Mouse (Mus musculus) hindbrain, embryonic 14.5 days (tissue): ENCODE data around the gene Dcaf8. TPM values are rescaled to one million over a fixed set of nuclear protein-coding genes. Genes with fewer than 3 reads are reported as not detected.
A peak's percentile ranks its signal among the peaks of the same experiment; 100 is the strongest.

Experiments
- ATAC-seq: fragments of 200-750 bp; cut with Nextera tagmentation; 2 replicates; pipeline ENCODE4 v1.8.0; 2017; ENCODE audit warnings: moderate number of reproducible peaks, mild to moderate bottlenecking, moderate TSS enrichment, moderate library complexity; ENCODE audit not compliant: low FRiP score
- DNase-seq: peaks from one replicate; pipeline ENCODE4 v3.0.0-alpha.2; 2015; ENCODE audit warnings: low spot score
- H3K27ac ChIP-seq: fragments of 300-500 bp; sonication (generic); 2 replicates; pipeline ENCODE4 v1.5.1; 2014; ENCODE audit warnings: mild to moderate bottlenecking, moderate library complexity
- H3K27me3 ChIP-seq: fragments of 300-500 bp; sonication (generic); 2 replicates; pipeline ENCODE4 v1.6.1; 2014; ENCODE audit warnings: mild to moderate bottlenecking, low read length, mixed read lengths; ENCODE audit not compliant: control insufficient read depth, insufficient read depth
- H3K36me3 ChIP-seq: fragments of 300-500 bp; sonication (generic); replicated peaks from 2 replicates; pipeline ENCODE4 v1.6.1; 2014; ENCODE audit not compliant: control insufficient read depth, insufficient read depth
- H3K4me1 ChIP-seq: fragments of 300-500 bp; sonication (generic); replicated peaks from 2 replicates; pipeline ENCODE4 v1.6.1; 2014; ENCODE audit warnings: antibody characterized with exemption, low read length, mixed read lengths; ENCODE audit not compliant: control insufficient read depth, insufficient read depth
- H3K4me2 ChIP-seq: fragments of 300-500 bp; sonication (generic); replicated peaks from 2 replicates; pipeline ENCODE4 v1.6.1; 2014; ENCODE audit warnings: mild to moderate bottlenecking, moderate library complexity
- H3K4me3 ChIP-seq: fragments of 300-500 bp; sonication (generic); replicated peaks from 2 replicates; pipeline ENCODE4 v1.5.1; 2014; ENCODE audit warnings: mild to moderate bottlenecking, low read length
- H3K9ac ChIP-seq: fragments of 300-500 bp; sonication (generic); 2 replicates; pipeline ENCODE4 v1.6.1; 2014
- H3K9me3 ChIP-seq: fragments of 300-500 bp; sonication (generic); 2 replicates; pipeline ENCODE4 v1.6.1; 2016; ENCODE audit warnings: low read length; ENCODE audit not compliant: control insufficient read depth
- WGBS: fragments of 180-500 bp; shearing (Covaris S2); extraction: QIAGEN DNeasy Blood & Tissue Kit; methylation state at CpG from one replicate; pipeline ENCODE4 v1.1.7; 2014; 5-methylcytosine and 5-hydroxymethylcytosine counted together
- polyA plus RNA-seq: library from polyadenylated mRNA; unstranded; fragments of >200 nt; fragmentation: Nextera tagmentation; extraction: Ambion mirVana; gene quantifications from 2 replicates; pipeline ENCODE4 v1.2.1, GENCODE M21; 2014

Dcaf8 gene
- polyA plus RNA-seq, result 70.1 and 71.7 TPM in 2 replicates

DNA sequence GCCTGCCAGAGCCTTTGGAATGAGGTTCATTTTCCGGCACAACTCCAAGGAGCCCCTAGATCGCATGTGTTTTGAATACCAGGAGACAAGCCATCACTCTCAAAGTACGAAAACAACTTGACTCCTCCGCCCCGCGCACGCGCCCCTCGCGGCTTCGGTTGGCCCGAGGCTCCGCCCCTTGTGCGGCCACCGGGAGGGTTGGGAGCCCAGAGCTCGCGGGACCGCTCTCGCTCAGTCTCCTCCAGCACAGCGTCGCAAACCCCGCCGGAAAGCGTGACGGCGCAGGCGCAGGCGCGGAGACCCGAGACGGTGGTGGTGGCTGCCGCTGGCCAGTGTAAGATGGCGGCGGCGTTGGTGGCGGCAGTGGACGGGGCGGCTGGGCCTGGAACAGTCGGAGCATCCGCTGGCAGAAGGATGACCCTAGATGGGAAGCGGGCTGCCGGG lies at the start of gene Dcaf8:
Dcaf8 (plus strand) TSS at position 250 of the 444 bp plus-strand sequence.
- peak within 1 kb of the TSS; percentile 92 for H3K27ac ChIP-seq
- peak within 1 kb of the TSS; percentile 97 for H3K9ac ChIP-seq
- under 1% methylated on average over 42 of the region's 42 CpGs for WGBS
- H3K36me3 ChIP-seq, result peaks cover 25% of the 10 kb centered on the region
- peak within 1 kb of the TSS; percentile 71 for H3K4me2 ChIP-seq
- H3K27me3 ChIP-seq, result no peaks in the 10 kb centered on the region
- no peaks in the 10 kb centered on the region for H3K9me3 ChIP-seq
- DNase-seq (peak; percentile 94), ATAC-seq (peak; percentile 99)
- H3K4me1 ChIP-seq, result peaks cover 11% of the 10 kb centered on the region
- H3K4me3 ChIP-seq, result peak within 1 kb of the TSS; percentile 91

DNA sequence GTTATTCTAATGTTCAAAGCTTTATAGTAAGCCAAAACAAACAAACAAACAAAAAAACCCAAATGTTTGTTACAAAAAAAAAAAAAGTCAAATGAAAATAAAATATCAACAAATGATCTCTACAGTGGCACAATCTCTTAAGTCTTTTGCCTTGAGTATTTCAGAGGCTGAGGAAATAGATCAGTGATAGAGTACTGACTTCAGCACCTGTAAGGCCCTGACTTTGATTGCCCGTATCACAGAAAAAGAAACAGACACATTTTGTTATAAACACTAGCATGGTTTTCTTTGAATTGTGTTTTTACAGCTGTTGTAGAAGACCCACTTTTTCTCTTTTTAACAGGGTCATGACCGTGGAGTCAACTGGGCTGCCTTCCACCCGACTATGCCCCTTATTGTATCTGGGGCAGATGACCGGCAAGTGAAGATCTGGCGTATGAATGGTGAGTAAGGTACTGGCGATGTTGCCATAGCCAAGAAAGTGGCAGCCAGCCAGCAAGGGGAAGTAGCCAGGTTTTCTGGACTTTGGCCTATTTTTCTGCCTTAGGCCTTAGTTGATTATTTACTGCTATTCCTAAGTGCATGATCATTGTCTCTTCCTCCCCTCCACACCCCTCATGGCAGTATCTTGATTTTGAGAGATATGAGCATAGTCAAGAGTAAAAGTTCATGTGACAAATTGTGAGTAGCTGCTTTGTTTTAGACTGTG lies 48.4 kb upstream of the Dcaf8 start:
- Histone ChIP-seq H3K27ac (no peak overlapping the region), H3K4me2 (no peak overlapping the region), H3K9ac (no peak overlapping the region), H3K4me3 (no peak overlapping the region), H3K9me3 (no peaks in the 10 kb centered on the region), H3K36me3 (peaks cover 87% of the 10 kb centered on the region), H3K4me1 (no peaks in the 10 kb centered on the region), H3K27me3 (no peaks in the 10 kb centered on the region)
- DNase-seq (no peak), ATAC-seq (no peak)
- WGBS, result 80% methylated on average over 6 of the region's 6 CpGs

DNA sequence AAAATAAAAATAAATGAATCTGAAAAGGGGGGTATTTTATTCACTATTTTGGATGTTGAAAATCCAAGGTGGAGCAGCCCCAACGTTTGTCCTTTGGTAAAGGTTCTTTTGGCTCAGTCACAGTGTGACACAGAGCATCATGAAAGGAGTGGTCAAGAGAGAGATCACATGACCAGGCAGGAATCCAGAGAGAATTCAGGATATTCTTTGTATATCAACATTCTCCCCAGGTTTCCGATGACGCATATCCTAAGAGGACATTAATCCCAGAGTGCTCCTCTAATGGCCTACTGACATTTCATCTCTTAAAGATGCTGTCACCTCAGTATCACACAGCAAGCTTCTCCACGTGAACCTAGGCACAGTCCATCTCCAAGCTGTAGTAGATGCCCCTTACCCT lies 44.3 kb upstream of the Dcaf8 start:
- WGBS, result 89% methylated on average over 4 of the region's 4 CpGs

DNA sequence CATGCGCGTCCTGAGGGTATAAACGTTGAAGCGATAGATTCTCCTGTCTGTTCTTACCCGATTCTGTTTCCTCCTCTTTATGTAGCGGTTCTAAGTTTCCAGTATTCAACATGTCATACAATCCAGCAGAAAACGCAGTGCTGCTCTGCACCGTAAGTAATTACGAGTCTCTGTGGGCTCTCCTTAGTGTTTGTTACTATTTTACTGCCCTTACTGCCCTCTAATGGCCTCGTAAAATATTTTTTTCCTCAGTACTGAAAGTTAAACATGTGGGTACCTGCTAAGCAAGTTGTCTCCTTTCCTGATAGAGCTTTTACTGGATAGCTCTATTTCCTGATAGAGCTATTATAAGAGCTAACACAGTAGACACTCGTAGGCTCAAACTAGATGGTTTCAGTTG lies 42.8 kb upstream of the Dcaf8 start:
- Histone ChIP-seq H3K4me2 (no peak overlapping the region), H3K4me3 (no peak overlapping the region), H3K27me3 (no peaks in the 10 kb centered on the region), H3K27ac (no peak overlapping the region), H3K36me3 (peaks cover 97% of the 10 kb centered on the region), H3K9me3 (no peaks in the 10 kb centered on the region), H3K9ac (no peak overlapping the region), H3K4me1 (no peaks in the 10 kb centered on the region; the same call in 1 of the 2 replicates)
- 81% methylated on average over 11 of the region's 11 CpGs for WGBS
- ATAC-seq, result no peak
- no peak for DNase-seq

More for the DNA sequence above, 44.3 kb upstream of the Dcaf8 start:
- H3K9ac ChIP-seq, result no peak overlapping the region
- H3K9me3 ChIP-seq, result no peaks in the 10 kb centered on the region
- no peak overlapping the region for H3K27ac ChIP-seq
- H3K4me3 ChIP-seq, result no peak overlapping the region
- H3K36me3 ChIP-seq, result peaks cover 95% of the 10 kb centered on the region
- no peaks in the 10 kb centered on the region; the same call in 1 of the 2 replicates for H3K4me1 ChIP-seq
- DNase-seq (no peak), ATAC-seq (no peak)
- no peak overlapping the region for H3K4me2 ChIP-seq
- H3K27me3 ChIP-seq, result no peaks in the 10 kb centered on the region

DNA sequence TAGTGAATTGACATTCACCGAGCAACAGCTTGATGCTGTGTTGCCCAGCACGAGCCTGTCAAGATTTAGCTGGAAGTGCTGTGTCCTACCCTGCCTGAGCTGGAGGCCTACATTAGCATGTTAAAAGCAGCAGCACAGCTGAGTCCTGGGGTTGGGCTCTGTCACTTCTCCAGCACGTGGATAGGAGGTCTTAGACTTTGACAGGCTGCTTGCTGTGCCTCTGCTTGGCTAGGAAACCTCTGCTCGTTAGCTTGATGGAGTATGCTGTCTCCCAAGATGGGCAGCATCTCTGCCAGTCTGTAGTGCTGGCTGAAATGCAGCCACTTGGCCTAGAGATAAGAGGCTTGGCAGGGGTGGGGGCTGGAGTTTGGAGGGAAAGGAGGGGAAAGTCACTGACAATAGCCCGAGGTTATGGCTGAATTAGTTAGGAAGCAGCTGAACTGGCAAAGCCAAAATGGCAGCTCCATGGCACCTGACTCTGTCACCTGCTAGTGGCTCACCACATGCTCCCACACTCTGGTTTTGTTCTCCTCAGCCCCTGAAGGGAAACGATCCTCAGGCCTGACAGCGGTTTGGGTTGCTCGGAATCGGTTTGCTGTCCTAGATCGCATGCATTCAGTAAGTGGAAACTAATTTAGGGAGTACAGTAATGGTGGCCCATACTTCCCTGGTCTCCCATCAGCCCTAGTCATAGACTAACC lies 40.0 kb upstream of the Dcaf8 start:
- DNase-seq, result no peak
- peak; percentile 85 for ATAC-seq

DNA sequence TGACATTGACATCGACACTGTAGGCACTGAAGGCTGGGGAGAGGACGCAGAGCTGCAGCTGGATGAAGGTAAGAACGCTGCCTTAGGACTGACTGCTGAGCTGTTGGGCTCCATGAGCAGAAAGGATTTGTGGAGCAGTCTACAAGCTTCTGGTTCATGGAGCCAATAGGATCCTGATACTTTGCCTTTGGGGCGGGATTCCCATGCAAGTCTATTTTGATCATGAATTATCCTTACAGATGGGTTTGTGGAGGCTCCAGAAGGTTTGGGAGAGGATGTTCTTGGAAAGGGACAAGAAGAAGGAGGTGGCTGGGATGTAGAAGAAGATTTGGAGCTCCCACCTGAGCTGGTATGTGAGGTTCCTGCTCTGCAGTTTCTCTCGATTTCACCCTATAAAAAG lies 30.9 kb upstream of the Dcaf8 start:
- no peaks in the 10 kb centered on the region for H3K9me3 ChIP-seq

More for the DNA sequence above, 40.0 kb upstream of the Dcaf8 start:
- no peak overlapping the region for H3K4me3 ChIP-seq
- 56% methylated on average over 10 of the region's 10 CpGs for WGBS
- no peak overlapping the region for H3K27ac ChIP-seq
- peaks cover 98% of the 10 kb centered on the region for H3K36me3 ChIP-seq
- no peaks in the 10 kb centered on the region for H3K27me3 ChIP-seq
- no peaks in the 10 kb centered on the region for H3K9me3 ChIP-seq
- no peak overlapping the region for H3K4me2 ChIP-seq
- H3K9ac ChIP-seq, result no peak overlapping the region
- no peaks in the 10 kb centered on the region; the same call in 1 of the 2 replicates for H3K4me1 ChIP-seq

DNA sequence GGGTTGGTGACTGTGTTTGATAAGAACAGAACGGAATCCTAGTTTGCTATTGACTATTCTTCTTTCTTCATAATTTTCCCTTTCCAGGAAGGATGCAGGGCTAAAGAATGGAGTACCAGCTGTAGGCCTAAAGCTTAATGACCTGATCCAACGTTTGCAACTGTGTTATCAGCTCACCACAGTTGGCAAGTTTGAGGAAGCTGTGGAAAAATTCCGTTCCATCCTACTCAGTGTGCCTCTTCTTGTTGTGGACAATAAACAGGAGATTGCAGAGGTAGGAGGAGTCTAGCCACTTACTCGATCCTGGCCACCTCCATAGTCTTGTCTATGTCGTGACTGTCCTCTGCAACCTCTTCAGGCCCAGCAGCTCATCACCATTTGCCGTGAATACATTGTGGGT lies 28.8 kb upstream of the Dcaf8 start:
- no peaks in the 10 kb centered on the region for H3K27me3 ChIP-seq
- H3K9ac ChIP-seq, result no peak overlapping the region
- H3K4me1 ChIP-seq, result no peaks in the 10 kb centered on the region
- ATAC-seq, result no peak
- H3K9me3 ChIP-seq, result no peaks in the 10 kb centered on the region
- peaks cover 94% of the 10 kb centered on the region for H3K36me3 ChIP-seq
- DNase-seq, result no peak
- H3K4me2 ChIP-seq, result no peak overlapping the region
- H3K4me3 ChIP-seq, result no peak overlapping the region
- 93% methylated on average over 6 of the region's 6 CpGs for WGBS
- no peak overlapping the region for H3K27ac ChIP-seq

More for the DNA sequence above, 30.9 kb upstream of the Dcaf8 start:
- no peaks in the 10 kb centered on the region for H3K27me3 ChIP-seq
- H3K4me3 ChIP-seq, result no peak overlapping the region
- DNase-seq, result no peak
- no peaks in the 10 kb centered on the region for H3K4me1 ChIP-seq
- no peak overlapping the region for H3K27ac ChIP-seq
- H3K36me3 ChIP-seq, result peaks cover 99% of the 10 kb centered on the region
- no peak for ATAC-seq
- WGBS, result 91% methylated on average over 5 of the region's 5 CpGs
- H3K9ac ChIP-seq, result no peak overlapping the region
- H3K4me2 ChIP-seq, result no peak overlapping the region

DNA sequence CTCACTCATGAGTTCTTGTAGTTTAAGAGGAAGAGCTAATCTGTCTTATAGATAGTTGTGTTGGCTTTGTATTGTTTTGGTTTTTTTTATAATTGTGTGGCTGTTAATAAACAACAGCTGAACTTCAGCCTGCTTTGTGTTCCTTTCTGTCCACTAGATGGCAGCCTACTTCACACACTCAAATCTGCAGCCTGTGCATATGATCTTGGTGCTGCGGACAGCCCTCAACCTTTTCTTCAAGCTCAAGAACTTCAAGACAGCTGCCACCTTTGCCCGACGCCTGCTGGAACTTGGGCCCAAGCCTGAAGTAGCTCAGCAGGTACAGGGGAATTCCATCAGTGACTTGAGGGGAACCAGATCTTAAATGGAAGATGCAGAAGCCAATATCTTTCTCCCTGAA lies 28.2 kb upstream of the Dcaf8 start:
- DNase-seq (peak; percentile 77), ATAC-seq (peak; percentile 49; the same call in 1 of the 2 replicates)
- 55% methylated on average over 3 of the region's 3 CpGs for WGBS

DNA sequence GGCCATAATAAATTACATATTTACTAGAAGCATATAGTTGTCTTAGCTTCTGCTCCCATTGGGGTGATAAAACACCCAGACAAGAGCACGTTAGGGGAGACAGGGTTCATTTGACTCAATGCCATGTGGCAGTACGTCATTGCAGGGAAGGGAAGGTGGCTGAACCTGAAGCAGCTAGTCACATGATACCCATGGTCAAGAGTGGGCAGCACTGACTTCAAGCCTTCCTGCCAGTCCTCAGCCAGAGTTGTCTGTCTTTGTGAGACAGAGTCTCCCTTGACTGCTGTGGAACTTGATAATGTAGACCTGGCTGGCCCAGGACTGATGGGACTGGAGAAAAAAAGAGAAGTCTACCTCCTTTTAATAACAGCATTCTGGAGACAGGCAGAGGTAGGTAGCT lies 25.2 kb upstream of the Dcaf8 start:
- no peak overlapping the region for H3K27ac ChIP-seq
- no peaks in the 10 kb centered on the region for H3K9me3 ChIP-seq
- DNase-seq, result no peak
- H3K9ac ChIP-seq, result no peak overlapping the region
- no peak overlapping the region for H3K4me3 ChIP-seq
- H3K27me3 ChIP-seq, result no peaks in the 10 kb centered on the region
- peaks cover 62% of the 10 kb centered on the region for H3K36me3 ChIP-seq
- 84% methylated on average over 2 of the region's 2 CpGs for WGBS
- no peak overlapping the region for H3K4me2 ChIP-seq
- peaks cover 6% of the 10 kb centered on the region for H3K4me1 ChIP-seq
- no peak for ATAC-seq

More for the DNA sequence above, 28.2 kb upstream of the Dcaf8 start:
- Histone ChIP-seq H3K4me2 (no peak overlapping the region), H3K4me1 (no peaks in the 10 kb centered on the region), H3K4me3 (no peak overlapping the region), H3K9me3 (no peaks in the 10 kb centered on the region), H3K36me3 (peaks cover 91% of the 10 kb centered on the region), H3K27ac (no peak overlapping the region), H3K27me3 (no peaks in the 10 kb centered on the region), H3K9ac (no peak overlapping the region)
